Mouse (Mus musculus) heart, adult 2 months (tissue): ENCODE data around the gene Trpc3.

ENCODE experiments used
- CTCF ChIP-seq: fragments of 200-600 bp; IDR thresholded peaks from 2 replicates; pipeline ENCODE4 v1.8.1; 2022; ENCODE audit warnings: antibody characterized with exemption, mild to moderate bottlenecking, moderate library complexity
- EP300 ChIP-seq: fragments of 200-500 bp; IDR thresholded peaks from 2 replicates; pipeline ENCODE4 v1.6.1; 2011; ENCODE audit warnings: low read depth, low read length, control low read depth; ENCODE audit not compliant: insufficient read depth
- POLR2A ChIP-seq: fragments of 200-500 bp; IDR thresholded peaks from 2 replicates; pipeline ENCODE4 v1.6.1; 2011; ENCODE audit warnings: mild to moderate bottlenecking, low read depth, low read length, control low read depth; ENCODE audit not compliant: insufficient read depth

DNA sequence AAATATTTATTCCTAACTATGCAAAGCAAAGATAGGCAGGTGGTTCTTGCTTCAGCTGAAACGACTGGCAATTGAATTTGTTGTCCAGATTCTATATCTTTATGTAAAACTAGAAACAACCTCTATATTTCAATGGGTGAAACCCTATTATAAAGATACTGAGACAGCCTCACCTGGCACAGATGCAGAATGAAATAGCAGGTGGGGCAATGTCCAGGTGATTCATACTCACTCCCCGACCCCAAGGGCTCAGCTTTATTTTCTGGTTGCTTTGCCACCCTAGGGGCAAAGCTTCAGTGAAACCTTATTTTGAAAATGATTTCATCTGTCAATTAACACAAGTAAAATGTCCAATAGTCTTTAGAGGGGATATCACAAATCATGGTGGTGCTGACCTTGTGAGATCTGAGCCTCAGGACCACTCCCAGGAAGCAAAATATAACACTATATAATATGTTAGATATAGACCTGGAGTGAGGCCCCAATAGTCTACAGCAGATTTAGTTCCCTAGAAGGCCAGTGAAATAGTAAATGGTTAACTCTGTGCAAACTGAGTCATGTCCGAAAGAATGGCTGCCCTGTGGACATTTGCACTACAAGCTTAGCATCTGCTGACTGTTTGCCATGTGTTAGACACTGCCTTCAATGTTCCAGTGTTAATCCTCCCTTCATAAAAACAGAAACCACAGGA, 45.3 kb downstream of the Trpc3 start:
- TF ChIP-seq POLR2A: no peak
- no peak for TF ChIP-seq CTCF
- no peak for TF ChIP-seq EP300
